Mouse (Mus musculus): ENCODE measurements at regions not wholly inside any gene's neighbourhood (a gene's known extent, or its start where the extent isn't known, plus 50 kb on each side); places are given as distances from the start of the nearest gene placed in this dataset.

DNA sequence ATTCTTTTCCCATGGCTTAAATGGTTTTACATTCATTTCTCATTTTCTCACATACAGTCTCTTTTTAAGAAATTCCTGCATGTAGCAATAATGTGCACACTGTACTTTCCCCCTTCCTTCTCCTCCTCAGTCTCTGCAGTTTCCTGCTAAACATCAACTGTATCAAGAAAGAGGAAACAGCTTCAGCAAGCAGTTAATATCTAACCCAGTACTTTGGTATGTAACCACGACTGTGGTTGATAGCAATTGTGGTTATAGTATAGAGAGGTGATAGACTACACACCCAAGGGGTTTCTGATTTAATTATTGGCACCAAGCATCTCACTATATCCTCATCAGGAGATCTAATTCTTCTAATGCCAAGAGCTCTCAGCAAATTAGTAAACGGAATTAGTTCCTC lies 52.8 kb upstream of the Eci2 start:
- no peak for DNase-seq (ENCODE audit: low spot score in 2 of 2)

DNA sequence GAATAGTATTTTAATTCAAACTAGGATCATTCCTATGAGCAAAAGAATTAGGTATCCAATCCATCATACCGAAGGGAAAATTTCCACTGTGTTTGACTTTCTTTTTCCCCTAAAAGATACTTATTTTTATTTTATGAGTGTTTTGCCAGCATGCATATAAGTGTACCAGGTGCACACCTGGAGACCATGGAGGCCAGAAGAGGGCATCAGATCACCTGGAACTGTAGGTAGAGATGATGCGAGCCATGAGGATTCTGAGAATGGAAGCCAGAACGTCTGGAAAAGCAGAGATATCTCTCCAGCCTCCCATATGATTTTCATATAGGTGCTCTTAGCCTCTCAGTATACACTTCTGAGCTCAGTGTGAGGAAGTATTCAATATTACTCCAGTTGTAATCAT lies 58.5 kb upstream of the Eci2 start:
- no peak for DNase-seq (ENCODE audit: low spot score in 2 of 2)

DNA sequence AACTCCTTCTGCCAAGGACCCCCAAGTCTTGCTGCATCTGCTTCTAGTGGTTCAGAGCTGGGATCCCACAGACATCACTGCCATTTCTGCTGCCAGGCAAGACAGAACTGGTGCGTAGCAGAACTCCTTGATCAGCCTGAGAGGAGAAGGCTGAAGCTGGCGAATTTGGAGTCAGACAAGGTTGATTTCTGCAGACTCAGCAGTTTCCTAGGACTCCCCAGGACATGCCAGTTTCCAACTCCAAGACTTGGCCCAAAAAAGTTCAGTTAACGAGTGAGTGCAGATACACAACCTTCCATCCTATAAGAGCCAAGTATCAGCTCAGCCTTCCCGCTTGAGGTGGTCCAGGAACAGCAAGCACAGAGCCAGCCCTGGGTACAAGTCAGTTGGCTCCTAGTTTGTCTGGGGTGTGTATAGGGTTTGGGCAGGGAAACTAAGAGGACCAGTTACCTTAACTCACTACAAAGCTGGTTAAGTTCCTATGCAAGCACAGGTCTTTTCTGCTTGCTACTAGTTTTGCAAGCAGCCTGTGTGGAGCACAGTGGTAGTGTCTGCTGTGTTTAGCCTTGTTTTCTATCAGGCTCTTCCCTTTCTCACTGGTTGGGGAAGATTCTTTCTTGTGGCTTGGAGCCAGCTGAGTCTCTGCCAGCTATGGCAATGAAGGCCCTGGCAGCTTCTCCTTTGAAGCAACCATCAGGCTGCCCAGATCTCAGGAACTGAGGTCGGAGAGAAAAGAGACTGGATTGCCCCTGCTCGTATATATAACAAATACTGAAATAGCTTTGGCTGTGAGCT lies 60.5 kb upstream of the Eci2 start:
- DNase-seq (ENCODE audit: low spot score in 2 of 2): peak; percentile 79 to 80

DNA sequence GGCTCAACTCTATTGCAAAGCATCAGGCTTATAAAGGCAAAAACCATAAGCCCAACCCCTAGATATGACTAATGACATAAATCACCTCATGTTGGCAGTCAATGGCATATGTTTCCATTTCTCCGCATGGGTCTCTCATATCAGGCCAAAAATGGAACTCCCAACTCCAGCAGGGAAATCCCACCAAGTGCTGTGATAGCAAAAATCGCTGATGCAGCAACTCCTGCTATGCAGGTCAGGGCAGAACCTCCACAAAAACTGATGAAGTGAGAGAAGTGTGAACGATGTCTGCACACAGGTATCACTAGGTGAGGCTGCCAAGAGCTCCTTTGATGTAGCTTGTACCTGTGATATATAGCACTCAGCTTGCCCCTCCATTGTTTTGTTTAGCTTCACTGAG lies 64.3 kb upstream of the Eci2 start:
- DNase-seq (ENCODE audit: low spot score in 2 of 2): no peak

DNA sequence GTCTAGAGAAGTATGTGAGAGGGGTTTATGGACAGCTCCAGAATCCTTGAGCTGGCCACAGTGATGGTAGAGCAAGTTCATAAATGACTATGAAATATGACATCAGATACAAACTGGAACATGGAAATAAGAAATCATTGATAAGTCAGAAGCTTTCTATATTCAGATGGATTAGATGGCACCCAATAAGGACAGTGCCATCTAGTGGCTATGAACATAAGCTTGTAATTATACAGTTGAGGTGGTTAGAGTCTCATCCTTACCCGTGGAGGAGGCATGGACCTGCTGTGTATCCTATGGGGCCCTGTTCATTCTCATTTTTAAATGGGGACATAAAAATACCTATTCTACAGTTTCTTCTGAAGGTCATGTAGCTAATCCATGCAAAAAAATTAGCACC lies 92.9 kb upstream of the Eci2 start:
- DNase-seq (ENCODE audit: low spot score in 2 of 2): no peak

GRCm38 (mm10) chr13:35129475-35129874 lies 102.6 kb upstream of the Eci2 start:
- DNase-seq (ENCODE audit: low spot score in 2 of 2): no peak

DNA sequence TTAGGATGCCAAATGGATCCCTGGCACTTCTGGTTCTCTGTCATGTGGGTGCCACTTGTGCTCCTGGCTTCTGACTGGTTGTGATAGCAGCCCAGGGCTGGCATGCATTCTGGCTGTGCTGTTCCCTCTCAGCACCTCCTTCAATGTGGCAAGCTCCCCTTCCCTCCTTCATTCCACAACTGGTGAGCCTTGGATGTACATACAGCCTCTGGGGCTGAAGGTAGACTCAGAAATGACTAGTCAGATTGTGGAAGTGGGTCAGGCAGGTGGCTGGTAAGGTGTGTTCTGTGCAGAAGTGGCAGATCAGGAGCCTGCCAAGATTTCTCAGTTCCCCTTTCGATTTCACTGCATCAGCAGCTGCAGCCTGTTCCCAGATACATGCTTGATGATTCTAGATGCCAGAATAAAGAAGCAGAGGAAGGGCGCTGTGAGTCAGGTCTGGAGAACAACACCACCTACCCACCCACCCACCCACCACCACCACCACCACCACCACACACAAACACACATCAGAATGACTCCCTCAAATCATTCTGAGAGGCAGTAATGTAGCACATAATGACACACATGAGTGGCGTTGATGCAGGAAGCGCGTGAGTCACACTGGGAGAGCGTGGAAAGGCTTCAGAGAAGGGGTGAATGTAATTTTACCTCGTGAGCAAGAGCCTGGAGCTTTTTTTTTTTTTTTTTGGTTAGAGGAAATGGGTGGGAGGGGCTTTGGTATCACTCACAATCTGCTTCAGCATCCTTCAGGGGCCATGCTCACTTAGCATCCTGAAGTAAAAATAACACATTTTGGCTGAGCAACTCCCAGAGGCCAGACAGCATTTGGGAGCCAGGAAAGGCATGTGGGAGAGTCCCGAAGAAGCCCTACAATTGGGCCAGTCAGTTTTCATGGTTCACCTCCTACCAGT lies 104.6 kb upstream of the Eci2 start:
- peak; percentile 48 to 52 for DNase-seq (ENCODE audit: low spot score in 2 of 2)

- no peak for DNase-seq (ENCODE audit: low spot score in 2 of 2)
Measured at GRCm38 (mm10) chr13:35151629-35152028, 124.7 kb upstream of the Eci2 start.

GRCm38 (mm10) chr13:35159456-35159855 lies 132.6 kb upstream of the Eci2 start:
- no peak for DNase-seq (ENCODE audit: low spot score in 2 of 2)

GRCm38 (mm10) chr13:35160767-35161166 lies 133.9 kb upstream of the Eci2 start:
- DNase-seq (ENCODE audit: low spot score in 2 of 2): no peak

DNA sequence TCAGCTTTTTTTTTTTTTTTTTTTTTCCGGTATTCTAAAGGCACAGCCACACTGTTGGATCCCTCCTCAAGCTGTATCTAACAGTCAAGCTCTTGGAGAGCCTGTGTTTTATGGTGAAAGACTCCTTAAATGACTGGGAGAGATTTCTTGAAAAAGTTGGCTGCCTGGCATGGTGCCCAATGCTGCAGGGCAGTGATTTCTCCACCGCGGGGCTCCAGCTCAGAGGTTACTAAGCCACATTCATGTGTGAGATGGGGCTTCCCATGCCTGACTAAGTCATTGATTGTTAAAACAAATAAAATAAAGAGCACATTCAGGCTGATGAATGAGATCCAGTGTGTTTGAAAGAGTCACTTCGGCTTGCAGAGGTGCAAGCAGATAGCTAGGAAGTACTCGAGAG lies 139.2 kb upstream of the Eci2 start:
- peak in 1 of 2 experiments; percentile 37 for DNase-seq (ENCODE audit: low spot score in 2 of 2)

GRCm38 (mm10) chr13:35166831-35167541 lies 140.1 kb upstream of the Eci2 start:
- DNase-seq (ENCODE audit: low spot score in 2 of 2): no peak

DNA sequence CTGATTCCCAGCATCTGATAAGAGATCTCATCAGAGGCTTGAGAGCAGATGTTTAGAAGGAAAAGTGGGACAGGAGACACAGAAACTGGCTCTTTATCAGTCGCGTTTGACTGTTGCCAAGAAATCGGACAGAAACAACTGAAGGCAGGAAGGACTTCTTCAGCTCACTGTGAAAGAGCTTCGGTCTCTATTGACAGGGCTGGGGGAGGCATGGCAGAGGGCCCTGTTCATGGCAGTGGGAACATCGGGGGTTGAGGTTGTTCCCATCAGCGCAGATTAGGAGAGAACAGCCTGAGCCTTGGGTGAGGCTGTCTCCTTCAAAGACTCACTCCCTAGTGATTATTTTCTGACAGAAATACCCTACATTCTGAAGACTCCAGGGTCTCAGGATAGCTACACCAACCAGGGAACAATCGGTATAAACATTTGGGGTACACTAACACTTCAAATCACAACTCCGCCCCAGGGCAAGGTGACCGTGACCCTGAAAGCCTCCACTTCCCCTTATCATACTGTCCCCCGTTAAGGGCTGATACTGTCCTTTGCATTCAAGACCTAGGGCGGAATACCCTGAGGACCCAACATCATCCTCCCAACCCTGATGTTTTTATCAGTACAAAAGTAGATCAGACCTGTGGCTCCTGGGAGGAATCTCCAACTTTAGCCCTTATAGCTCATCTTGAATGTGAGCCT lies 144.8 kb upstream of the Eci2 start:
- no peak for DNase-seq (ENCODE audit: low spot score in 2 of 2)

- DNase-seq (ENCODE audit: low spot score in 2 of 2): no peak
Measured at GRCm38 (mm10) chr13:35173522-35173921, 146.6 kb upstream of the Eci2 start.

DNA sequence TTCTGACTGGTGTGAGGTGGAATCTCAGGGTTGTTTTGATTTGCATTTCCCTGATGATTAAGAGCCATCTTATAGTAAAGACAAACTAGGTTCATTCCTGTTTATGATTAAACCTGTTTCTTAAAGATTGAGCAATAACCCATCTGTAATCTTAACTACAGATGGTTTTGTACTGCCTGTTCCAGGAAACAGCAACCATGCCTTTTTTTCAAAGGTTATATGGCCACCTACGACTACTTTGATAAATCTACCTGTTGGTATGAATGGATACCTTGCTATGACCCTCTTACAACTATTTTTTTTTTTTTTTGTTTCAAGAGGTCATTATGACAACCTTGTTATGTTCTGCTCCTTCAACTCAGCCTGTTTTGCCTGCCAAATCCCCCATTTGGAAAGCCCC lies 148.7 kb upstream of the Eci2 start:
- DNase-seq (ENCODE audit: low spot score in 2 of 2): no peak

- DNase-seq (ENCODE audit: low spot score in 2 of 2): no peak
Measured at GRCm38 (mm10) chr13:35177305-35177704, 150.4 kb upstream of the Eci2 start.

- DNase-seq (ENCODE audit: low spot score in 2 of 2): peak; percentile 44 to 50
Measured at GRCm38 (mm10) chr13:35189028-35189711, 162.3 kb upstream of the Eci2 start.

DNA sequence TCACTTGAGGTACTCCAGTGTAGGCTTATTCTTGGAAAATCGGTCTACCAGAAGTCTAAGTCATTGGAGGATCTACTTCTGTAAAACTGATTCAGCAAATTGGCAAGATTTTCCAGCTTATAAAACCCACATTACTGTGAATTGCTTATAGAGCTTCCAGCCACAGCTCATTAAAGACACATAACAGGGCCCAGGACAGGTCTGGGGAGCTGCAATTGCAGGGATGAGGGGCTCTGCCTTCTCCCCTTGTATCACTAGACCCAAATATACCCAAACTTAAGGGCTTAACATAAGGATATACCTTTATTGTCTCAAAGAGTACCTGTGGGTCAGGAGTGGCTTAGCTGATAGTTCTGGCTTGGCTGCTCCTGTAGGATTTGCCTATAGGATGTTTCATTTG lies 175.2 kb upstream of the Eci2 start:
- no peak for DNase-seq (ENCODE audit: low spot score in 2 of 2)

- no peak for DNase-seq (ENCODE audit: low spot score in 2 of 2)
Measured at GRCm38 (mm10) chr13:35208319-35208718, 181.4 kb upstream of the Eci2 start.

DNA sequence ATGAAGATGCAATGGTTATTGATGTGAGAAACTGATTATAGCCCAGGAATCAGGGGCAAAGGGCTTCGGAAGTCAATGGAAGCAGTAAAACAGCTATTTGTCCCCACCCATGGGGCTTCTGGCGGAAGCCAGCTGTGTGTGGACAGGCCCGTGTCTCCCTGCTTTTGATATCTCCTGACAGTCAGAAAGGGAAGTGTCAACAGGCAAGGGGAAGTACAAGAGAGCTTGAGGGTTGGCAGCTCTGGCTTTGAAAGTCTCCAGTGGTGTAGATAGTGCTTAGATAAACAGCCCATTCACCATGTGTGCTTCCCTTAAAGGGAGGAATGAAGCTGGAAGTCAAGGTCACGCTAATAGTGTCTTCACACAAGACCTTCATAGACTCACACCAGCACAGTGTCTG lies 182.7 kb upstream of the Eci2 start:
- DNase-seq (ENCODE audit: low spot score in 2 of 2): no peak

- DNase-seq (ENCODE audit: low spot score in 2 of 2): no peak
Measured at GRCm38 (mm10) chr13:35211834-35212233, 184.9 kb upstream of the Eci2 start.
